Mouse (Mus musculus) midbrain, embryonic 11.5 days (tissue): ENCODE data around the gene Igsf9. TPM values are rescaled to one million over a fixed set of nuclear protein-coding genes. Genes with fewer than 3 reads are reported as not detected.
A peak's percentile ranks its signal among the peaks of the same experiment; 100 is the strongest.

ENCODE experiments used
- ATAC-seq: fragments of 200-750 bp; cut with Nextera tagmentation; 2 replicates; pipeline ENCODE4 v1.8.0; 2017; ENCODE audit warnings: moderate TSS enrichment, moderate library complexity; ENCODE audit not compliant: low FRiP score
- DNase-seq: peaks from one replicate; pipeline ENCODE4 v3.0.0; 2015; ENCODE audit warnings: low spot score; ENCODE audit errors: missing footprints
- H3K27ac ChIP-seq: fragments of 300-500 bp; sonication (generic); 2 replicates; pipeline ENCODE4 v1.5.1; 2014; ENCODE audit warnings: low read depth, low read length
- H3K27me3 ChIP-seq: fragments of 300-500 bp; sonication (generic); 2 replicates; pipeline ENCODE4 v1.6.1; 2014; ENCODE audit warnings: mild to moderate bottlenecking, low read length, moderate library complexity, mixed read lengths; ENCODE audit not compliant: control insufficient read depth, insufficient read depth
- H3K36me3 ChIP-seq: fragments of 300-500 bp; sonication (generic); 2 replicates; pipeline ENCODE4 v1.6.1; 2014; ENCODE audit warnings: mild to moderate bottlenecking, low read length, moderate library complexity, mixed read lengths; ENCODE audit not compliant: control insufficient read depth, insufficient read depth
- H3K4me1 ChIP-seq: fragments of 300-500 bp; sonication (generic); 2 replicates; pipeline ENCODE4 v1.6.1; 2014; ENCODE audit warnings: low read length; ENCODE audit not compliant: control insufficient read depth, insufficient read depth
- H3K4me2 ChIP-seq: fragments of 300-500 bp; sonication (generic); 2 replicates; pipeline ENCODE4 v1.6.1; 2014; ENCODE audit warnings: mild to moderate bottlenecking, moderate library complexity
- H3K4me3 ChIP-seq: fragments of 300-500 bp; sonication (generic); 2 replicates; pipeline ENCODE4 v1.5.1; 2014; ENCODE audit warnings: low read depth, low read length
- H3K9ac ChIP-seq: fragments of 300-500 bp; sonication (generic); 2 replicates; pipeline ENCODE4 v1.6.1; 2014; ENCODE audit warnings: low read length
- H3K9me3 ChIP-seq: fragments of 300-500 bp; sonication (generic); 2 replicates; pipeline ENCODE4 v1.6.1; 2016; ENCODE audit warnings: low read length; ENCODE audit not compliant: control insufficient read depth
- WGBS: fragments of 180-500 bp; shearing (Covaris S2); extraction: QIAGEN DNeasy Blood & Tissue Kit; methylation state at CpG from one replicate; pipeline ENCODE4 v1.1.7; 2014; 5-methylcytosine and 5-hydroxymethylcytosine counted together
- polyA plus RNA-seq: library from polyadenylated mRNA; unstranded; fragments of >200 nt; fragmentation: Nextera tagmentation; extraction: Ambion mirVana; gene quantifications from 2 replicates; pipeline ENCODE4 v1.2.1, GENCODE M21; 2014

Igsf9 gene
- polyA plus RNA-seq, 1 experiment from 2014 or later = 49.7 TPM

DNA sequence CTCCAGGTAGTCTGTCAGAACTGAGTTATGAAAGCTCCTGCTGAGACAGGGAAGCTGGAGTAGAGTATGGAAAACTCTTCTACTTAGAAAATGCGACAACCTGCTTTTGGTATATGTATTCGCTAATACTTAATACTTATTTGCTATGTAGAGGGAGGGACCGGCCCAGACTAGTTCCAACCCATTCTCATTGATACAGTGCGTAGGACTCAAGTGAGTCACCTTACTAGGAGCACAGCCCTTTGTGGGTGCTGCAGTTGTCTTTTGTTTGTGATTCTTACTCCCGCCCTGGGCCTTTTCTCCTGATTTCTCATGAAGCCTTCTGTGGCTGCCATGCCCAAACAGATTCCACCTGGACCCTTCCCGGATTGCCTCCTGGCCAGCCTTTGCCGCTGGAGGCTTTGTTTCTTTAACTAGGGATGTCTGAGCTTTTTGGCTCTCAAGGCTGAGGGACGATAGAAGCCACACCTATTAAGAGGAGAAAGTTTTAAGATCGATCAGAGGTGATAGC lies 39.6 kb upstream of the Igsf9 start:
- no peaks in the 10 kb centered on the region for H3K36me3 ChIP-seq
- H3K4me1 ChIP-seq = no peaks in the 10 kb centered on the region
- no peaks in the 10 kb centered on the region for H3K9me3 ChIP-seq
- H3K9ac ChIP-seq = no peak overlapping the region
- no peak for DNase-seq
- H3K27me3 ChIP-seq = no peaks in the 10 kb centered on the region
- no peak overlapping the region for H3K27ac ChIP-seq
- H3K4me3 ChIP-seq = no peak overlapping the region
- no peak overlapping the region for H3K4me2 ChIP-seq
- no peak for ATAC-seq
- 89% methylated on average over 9 of the region's 9 CpGs for WGBS

DNA sequence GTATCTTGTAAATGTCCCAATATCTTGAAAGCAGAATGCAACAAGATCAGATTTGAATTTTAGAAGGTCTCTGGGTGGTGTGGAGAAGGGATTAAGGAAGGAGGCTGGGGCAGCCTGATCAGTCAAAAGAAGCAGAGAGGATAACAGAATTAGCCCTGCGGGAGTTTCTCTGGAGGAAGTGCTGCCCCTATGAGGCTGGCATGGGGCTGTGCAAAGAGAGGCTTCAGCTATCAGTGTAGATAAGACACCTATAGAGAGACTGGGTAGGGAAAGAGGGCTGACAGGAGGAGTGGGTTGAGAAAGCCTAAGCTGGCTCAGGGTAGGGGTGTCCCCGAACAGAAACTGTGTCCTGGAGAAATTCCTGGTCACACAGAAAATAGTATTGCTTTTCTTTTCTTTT lies 31.4 kb upstream of the Igsf9 start:
- Histone ChIP-seq H3K27ac (no peak overlapping the region), H3K4me1 (no peaks in the 10 kb centered on the region), H3K4me3 (no peak overlapping the region), H3K9me3 (no peaks in the 10 kb centered on the region), H3K36me3 (no peaks in the 10 kb centered on the region), H3K4me2 (no peak overlapping the region), H3K27me3 (no peaks in the 10 kb centered on the region), H3K9ac (no peak overlapping the region)
- 14% methylated on average over 2 of the region's 2 CpGs for WGBS
- DNase-seq = no peak
- no peak for ATAC-seq

DNA sequence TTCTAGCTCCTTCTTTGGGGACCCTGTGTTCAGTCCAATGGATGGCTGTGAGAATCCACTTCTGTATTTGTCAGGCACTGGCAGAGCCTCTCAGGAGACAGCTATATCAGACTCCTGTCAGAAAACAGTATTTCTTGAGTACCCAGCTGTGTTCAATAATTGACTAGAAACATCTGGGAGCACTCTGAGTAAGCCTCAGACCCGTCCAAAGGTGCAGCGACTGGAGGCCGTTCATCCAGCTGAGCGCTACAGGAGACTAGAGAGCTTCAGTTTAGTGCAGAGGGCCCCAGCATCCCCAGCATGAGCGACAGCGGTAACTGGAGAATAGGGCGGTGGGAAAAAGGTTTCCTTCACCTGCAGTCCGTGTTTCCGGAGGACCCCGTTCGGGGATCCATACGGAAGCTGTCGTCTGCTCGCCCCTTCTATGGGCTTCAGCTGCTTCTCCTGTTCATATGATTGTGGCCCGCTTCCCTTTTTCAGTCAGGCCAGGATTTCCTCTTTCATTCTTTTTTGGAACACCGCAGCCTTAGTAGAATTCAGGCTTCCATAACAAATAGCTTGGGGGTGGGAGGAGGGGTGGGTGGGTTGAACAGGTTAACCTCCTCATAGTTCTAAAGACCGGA lies 30.6 kb upstream of the Igsf9 start:
- no peak for DNase-seq

DNA sequence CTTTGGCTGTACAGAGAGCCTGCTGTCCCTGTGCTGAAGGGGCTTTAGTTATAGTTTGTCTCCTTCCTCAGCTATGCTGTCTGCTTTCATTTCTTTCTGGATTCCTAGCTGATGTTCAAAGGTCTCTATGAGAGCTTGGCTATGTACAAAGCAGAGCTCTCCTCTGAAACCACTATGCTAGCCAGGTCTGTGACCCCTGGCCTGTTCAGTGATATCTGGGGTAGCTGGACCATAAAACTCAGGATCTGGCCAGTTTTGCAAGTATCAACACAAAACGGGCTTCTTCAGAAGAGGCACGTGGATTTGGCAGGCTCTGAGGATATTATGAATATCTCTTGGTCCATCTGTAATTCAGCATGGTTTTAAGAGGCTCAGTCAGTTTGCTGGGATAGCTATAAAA lies 28.7 kb upstream of the Igsf9 start:
- no peaks in the 10 kb centered on the region for H3K9me3 ChIP-seq
- peak; percentile 35 for DNase-seq
- no peak overlapping the region for H3K9ac ChIP-seq
- H3K4me3 ChIP-seq = no peak overlapping the region
- H3K4me2 ChIP-seq = no peak overlapping the region
- H3K36me3 ChIP-seq = no peaks in the 10 kb centered on the region
- H3K27ac ChIP-seq = no peak overlapping the region
- WGBS = 78% methylated on average over 2 of the region's 2 CpGs
- H3K4me1 ChIP-seq = no peaks in the 10 kb centered on the region
- H3K27me3 ChIP-seq = no peaks in the 10 kb centered on the region
- ATAC-seq = no peak

More for the DNA sequence above, 30.6 kb upstream of the Igsf9 start:
- no peaks in the 10 kb centered on the region for H3K36me3 ChIP-seq
- 40% methylated on average over 17 of the region's 17 CpGs for WGBS
- ATAC-seq = no peak
- no peak overlapping the region for H3K27ac ChIP-seq
- H3K4me1 ChIP-seq = no peaks in the 10 kb centered on the region
- no peak overlapping the region for H3K4me2 ChIP-seq
- no peak overlapping the region for H3K9ac ChIP-seq
- no peaks in the 10 kb centered on the region for H3K9me3 ChIP-seq
- no peak overlapping the region for H3K4me3 ChIP-seq
- no peaks in the 10 kb centered on the region for H3K27me3 ChIP-seq

DNA sequence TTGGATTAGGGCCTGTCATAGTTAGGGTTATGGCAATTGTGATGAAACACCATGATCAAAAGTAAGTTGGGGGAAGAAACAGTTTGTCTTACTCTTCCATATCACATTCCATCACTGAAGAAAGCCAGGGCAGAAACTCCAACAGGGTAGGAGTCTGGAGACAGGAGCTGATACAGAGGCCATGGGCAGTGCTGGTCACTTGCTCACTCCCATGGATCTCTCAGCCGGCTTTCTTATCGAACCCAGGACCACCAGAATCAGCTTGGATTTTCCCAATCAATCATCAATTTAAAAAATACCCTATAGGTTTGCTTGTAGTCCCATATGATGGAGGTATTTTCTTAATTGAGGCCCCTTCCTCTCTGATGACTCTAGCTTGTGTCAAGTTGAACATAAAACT lies 27.8 kb upstream of the Igsf9 start:
- peak; percentile 62 for DNase-seq
- no peaks in the 10 kb centered on the region for H3K27me3 ChIP-seq
- H3K36me3 ChIP-seq = no peaks in the 10 kb centered on the region
- no peak overlapping the region for H3K27ac ChIP-seq
- 96% methylated on average over 2 of the region's 2 CpGs for WGBS
- H3K4me2 ChIP-seq = no peak overlapping the region
- H3K4me1 ChIP-seq = no peaks in the 10 kb centered on the region
- no peaks in the 10 kb centered on the region for H3K9me3 ChIP-seq
- no peak overlapping the region for H3K9ac ChIP-seq
- H3K4me3 ChIP-seq = no peak overlapping the region
- no peak for ATAC-seq

DNA sequence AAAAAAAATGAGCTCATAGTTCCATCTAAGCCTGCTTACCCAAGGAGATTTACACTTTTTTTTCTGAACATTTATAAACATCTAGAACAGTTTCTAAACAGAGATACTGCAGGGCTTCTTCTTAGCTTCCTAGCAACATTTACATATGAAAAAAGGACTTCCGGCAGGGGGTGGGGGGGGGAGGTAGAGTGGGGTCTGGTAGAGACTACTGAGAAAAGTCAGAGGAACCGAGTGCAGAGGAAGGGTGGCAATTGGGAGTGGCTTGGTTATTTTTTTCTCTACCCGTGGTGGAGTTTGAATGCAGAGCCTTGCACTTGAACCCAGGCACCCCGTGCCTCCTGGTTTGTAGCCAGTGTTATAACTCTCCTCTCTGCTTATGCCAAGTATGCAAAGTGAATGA lies 26.2 kb upstream of the Igsf9 start:
- H3K27ac ChIP-seq = no peak overlapping the region
- no peak for ATAC-seq

DNA sequence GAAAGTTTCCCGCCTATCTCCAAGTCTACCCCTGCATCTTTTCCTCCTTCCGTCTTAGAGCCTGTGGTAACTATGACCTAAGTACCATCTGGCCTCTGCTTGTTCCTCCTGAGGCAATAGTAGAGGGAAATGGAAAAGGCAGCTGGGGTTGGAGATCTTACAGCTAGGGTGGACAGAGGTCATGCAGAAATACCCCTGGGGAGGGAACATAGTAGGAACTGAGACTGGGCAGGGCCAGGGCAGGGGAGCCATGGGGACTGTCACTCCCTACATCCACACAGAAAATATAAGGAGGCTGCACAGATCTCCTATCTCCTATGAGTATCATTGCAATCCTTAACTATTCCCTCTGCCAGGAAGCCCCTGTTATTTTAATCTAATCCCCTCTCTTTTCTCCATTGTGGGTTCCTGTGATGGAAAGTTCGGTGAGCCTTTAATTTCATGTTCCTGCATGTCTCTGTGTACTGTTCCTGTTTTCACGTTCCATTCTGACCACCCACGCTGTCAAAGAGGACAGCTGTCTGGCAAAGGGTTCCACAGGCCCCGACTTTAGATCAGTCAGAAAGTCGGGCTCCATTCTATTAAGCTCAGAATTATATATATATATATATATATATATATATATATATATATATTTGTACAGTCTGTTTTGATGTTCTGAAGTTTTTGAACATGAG lies 25.4 kb upstream of the Igsf9 start:
- H3K9me3 ChIP-seq = no peaks in the 10 kb centered on the region
- DNase-seq = no peak
- no peaks in the 10 kb centered on the region for H3K36me3 ChIP-seq
- no peak overlapping the region for H3K4me3 ChIP-seq
- H3K9ac ChIP-seq = no peak overlapping the region
- no peaks in the 10 kb centered on the region for H3K27me3 ChIP-seq
- H3K4me1 ChIP-seq = no peaks in the 10 kb centered on the region
- H3K4me2 ChIP-seq = no peak overlapping the region
- no peak overlapping the region for H3K27ac ChIP-seq
- no peak for ATAC-seq
- WGBS = 73% methylated on average over 7 of the region's 7 CpGs

More for the DNA sequence above, 26.2 kb upstream of the Igsf9 start:
- Histone ChIP-seq H3K9ac (no peak overlapping the region), H3K4me3 (no peak overlapping the region), H3K9me3 (no peaks in the 10 kb centered on the region), H3K4me2 (no peak overlapping the region), H3K4me1 (no peaks in the 10 kb centered on the region), H3K36me3 (no peaks in the 10 kb centered on the region), H3K27me3 (no peaks in the 10 kb centered on the region)
- no peak for DNase-seq
- 13% methylated on average over 4 of the region's 4 CpGs for WGBS

DNA sequence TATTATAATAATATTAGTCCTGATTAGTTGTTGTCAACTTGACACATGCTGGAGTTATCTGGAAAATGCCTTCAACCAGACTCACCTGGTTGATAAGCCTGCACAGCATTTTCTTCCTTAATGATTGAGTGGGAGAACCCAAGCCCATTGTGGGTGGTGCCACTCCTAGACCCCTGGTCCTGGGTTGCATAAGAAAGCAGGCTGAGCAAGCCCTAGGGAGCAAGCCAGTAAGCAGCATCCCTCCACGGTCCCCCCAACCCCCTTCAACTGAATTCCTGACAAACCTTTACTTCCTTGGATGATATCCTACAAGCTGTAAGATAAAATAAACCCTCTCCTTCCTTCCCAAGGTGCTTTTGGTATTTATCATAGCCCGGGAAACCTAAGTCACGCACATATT lies 24.4 kb upstream of the Igsf9 start:
- H3K4me3 ChIP-seq = no peak overlapping the region
- no peaks in the 10 kb centered on the region for H3K36me3 ChIP-seq
- no peaks in the 10 kb centered on the region for H3K9me3 ChIP-seq
- 90% methylated on average over 3 of the region's 3 CpGs for WGBS
- no peak overlapping the region for H3K27ac ChIP-seq
- H3K4me2 ChIP-seq = no peak overlapping the region
- no peak overlapping the region for H3K9ac ChIP-seq
- no peak for DNase-seq
- no peak for ATAC-seq
- H3K27me3 ChIP-seq = no peaks in the 10 kb centered on the region
- no peaks in the 10 kb centered on the region for H3K4me1 ChIP-seq

DNA sequence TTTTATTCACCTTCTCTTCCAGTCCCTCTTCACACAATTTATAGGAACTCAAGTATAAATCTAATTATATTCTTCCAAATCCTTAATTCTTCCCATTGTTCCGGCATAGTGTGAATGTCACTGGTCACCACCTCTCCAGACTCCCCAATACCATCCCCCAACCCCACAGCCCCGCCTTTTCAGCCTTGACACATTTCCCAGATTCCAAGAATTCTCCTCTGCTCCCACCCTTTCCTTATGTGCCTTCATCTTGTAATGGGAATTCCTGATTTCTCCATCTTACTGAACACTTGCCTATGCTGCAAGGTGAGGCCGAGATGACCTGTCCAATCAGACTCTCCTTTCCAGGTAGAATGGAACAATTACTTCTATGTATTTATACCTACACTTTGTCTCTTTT lies 23.5 kb upstream of the Igsf9 start:
- Histone ChIP-seq H3K4me2 (no peak overlapping the region), H3K27me3 (no peaks in the 10 kb centered on the region), H3K4me1 (no peaks in the 10 kb centered on the region), H3K4me3 (no peak overlapping the region), H3K36me3 (no peaks in the 10 kb centered on the region), H3K27ac (no peak overlapping the region), H3K9me3 (no peaks in the 10 kb centered on the region), H3K9ac (no peak overlapping the region)
- WGBS = 92% methylated on average over 3 of the region's 3 CpGs
- no peak for DNase-seq
- no peak for ATAC-seq
